Mouse (Mus musculus): Measurements from ENCODE around the gene Ugdh.

DNA sequence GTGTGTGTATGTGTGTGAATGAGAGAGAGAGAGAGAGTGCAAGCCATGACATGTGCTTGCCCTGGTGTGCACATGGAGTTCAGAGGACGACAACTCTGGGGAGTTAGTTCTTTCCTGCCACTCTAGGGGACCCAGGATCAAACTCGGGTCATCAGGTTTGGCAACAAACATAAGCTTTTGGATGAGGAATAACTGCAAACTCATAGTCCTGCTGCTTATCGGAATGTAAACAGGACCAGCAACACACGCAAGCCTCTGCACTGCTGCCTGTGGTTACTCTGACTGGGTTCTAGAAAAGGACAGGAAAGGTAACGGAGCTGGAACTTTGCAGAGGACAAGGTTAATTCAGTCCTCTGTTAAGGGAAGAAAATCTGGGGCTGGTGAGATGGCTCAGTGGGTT is 10.5 kb downstream of the Ugdh start:
- TF ChIP-seq CTCF (IDR thresholded peaks at IDR 0.05 in 2 of 3, conservative IDR thresholded peaks at IDR 0.05 in 1 of 3; ENCODE audit: control insufficient read depth in 1 of 3, insufficient read depth in 1 of 3, low read depth in 2 of 3, low read length in 3 of 3, poor library complexity in 1 of 3, severe bottlenecking in 1 of 3) = no peak
- no peak for TF ChIP-seq MEF2A (IDR thresholded peaks at IDR 0.05; ENCODE audit: extremely low read depth, insufficient replicate concordance, low read depth, low read length, poor library complexity, severe bottlenecking)
- no peak for TF ChIP-seq MAX (IDR thresholded peaks at IDR 0.05; ENCODE audit: low read length)
- TF ChIP-seq TCF12 (IDR thresholded peaks at IDR 0.05; ENCODE audit: low read depth, low read length) = no peak
- TF ChIP-seq ZNF384 (IDR thresholded peaks at IDR 0.05; ENCODE audit: low read depth, low read length) = no peak
- no peak for TF ChIP-seq BHLHE40 (IDR thresholded peaks at IDR 0.05; ENCODE audit: borderline replicate concordance, low read depth, low read length)
